Mouse (Mus musculus): ENCODE data around the gene Prkn.

Gene Prkn

DNA sequence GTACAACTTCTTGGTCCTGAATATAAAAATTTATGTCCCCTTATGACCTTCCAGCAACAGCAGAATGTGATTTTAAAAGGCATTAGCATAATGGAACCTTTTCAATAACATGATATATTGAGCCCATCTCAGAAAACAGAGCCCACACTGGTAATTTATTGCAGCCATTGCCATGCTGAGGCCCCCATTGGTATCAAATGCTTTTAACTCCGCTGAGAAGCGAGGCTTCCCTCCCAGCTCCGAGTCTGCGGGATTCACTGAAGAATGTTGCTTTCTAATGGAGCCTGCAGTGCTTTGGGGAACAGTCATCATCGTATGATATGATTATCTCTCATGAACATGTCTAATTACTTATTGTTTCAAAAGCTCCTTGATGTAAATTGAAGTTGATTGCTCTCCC is 421.5 kb downstream of the Prkn start:
- DNase-seq (ENCODE audit: extremely low spot score, low read depth, low spot score), result no peak

DNA sequence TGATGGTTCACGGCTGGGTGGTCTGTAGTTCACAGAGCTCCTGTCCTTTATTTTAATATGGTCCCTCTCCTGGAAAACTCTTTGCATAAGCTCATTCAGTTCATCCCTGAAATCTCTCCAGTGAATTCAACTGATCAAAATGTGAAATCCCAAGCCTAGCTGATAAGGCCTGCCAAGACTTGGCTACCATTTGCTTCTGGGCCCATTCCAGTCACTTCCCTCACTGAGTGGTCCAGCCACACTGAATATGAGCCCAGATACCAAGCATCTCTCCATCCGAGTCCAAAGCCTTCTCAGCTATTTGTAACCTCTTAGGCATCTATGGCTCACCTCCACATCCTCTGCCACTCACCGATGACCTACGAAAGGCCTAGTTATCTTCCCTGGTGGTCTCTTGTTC is 427.8 kb downstream of the Prkn start:
- DNase-seq (ENCODE audit: extremely low spot score, low read depth, low spot score), result no peak

DNA sequence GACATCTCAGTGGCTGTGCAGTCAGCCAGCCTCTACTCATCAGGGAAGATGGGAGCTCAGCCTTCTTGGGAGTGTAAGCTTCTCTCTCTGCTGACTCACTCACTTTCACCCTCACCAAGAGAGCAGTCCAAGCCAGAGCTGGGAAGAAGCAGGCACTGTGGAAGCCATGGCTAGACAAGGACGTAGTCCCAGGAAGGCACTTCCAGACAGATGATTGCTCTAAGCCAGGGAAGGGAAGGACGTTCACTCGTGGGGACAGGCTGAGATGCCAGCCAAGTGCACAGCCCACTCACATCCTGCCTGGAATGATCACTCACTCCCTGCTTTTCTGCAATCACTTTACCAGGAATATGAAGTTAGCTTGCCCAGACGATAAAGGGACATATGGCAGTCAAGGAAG is 430.0 kb downstream of the Prkn start:
- no peak for DNase-seq (ENCODE audit: extremely low spot score, low read depth, low spot score)

DNA sequence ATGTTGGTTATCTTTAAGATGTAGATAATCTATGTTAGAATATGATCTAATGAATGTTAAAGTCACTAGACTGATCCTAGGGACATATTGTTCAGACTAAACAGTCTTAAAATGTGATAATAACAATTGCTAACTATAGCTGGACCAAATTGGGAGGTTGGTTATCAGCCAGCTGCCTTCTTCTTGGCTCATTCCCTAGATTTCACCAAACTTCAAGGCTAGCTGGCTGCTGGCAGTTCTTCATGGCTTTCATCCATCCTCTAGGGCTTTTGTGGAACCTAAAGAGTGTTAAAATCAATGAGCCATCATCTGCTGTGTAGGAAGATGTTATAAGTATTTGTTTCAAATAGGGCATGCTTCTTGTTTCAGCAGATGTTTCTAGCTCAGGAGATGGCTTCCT is 431.7 kb downstream of the Prkn start:
- DNase-seq (ENCODE audit: extremely low spot score, low read depth, low spot score), result no peak

DNA sequence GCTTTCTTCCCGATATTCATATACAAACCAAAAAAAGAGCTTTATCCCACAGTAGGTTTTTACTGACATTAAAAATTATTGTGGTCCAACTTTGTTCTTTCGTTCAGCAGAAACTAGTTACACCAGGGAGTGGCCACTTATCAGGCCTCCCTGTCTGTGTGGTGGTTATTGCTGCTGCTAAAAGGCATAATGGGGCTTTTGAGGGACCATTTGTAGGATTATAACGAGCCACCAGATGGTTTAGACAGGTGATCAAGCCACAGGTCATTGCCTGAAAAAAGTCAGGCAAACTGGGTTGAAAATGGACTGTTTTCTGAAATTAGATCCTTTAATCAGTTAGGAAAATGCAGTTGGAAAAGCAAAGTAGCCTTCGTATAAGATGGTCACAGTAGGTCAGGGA is 444.1 kb downstream of the Prkn start:
- DNase-seq (ENCODE audit: extremely low spot score, low read depth, low spot score), result no peak

DNA sequence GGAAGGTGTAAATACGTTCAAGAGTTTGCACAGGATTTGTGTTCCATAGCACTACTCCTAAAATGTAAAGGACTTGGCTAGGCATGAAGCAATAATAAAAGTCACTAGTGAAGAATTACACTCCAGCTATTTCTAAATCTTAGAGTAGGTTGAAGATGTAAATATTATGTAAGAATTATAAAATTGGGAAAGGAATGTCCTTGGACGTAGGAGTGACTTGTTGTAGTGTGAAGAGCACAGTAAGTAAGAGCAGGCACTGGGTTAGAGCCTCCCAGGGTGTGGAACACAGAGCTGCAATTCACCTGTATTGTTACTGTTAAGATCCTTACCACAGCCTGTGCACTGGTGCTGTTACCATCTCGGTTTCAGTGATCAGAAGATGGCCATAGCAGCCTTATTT is 450.0 kb downstream of the Prkn start:
- no peak for DNase-seq (ENCODE audit: extremely low spot score, low read depth, low spot score)

DNA sequence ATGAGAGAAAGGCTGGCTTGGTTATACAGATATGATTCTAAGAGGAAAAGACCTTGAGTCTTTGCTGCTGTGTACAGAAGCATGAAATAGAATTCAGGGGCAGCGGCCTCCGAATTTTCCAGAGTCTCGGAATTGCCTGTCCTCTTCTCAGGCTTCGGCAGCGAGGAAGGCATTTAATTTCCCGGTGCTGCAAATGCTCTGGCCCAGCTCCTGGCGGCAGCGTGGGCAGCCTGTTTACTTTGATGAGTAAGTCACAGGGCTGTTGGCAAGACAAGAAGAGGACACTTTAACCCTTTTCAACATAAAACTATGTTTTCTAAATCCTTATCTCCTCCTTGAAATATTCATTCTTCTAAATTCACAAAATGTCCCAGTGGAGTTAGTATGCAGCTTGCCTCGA is 462.9 kb downstream of the Prkn start:
- DNase-seq (ENCODE audit: extremely low spot score, low read depth, low spot score), result no peak

DNA sequence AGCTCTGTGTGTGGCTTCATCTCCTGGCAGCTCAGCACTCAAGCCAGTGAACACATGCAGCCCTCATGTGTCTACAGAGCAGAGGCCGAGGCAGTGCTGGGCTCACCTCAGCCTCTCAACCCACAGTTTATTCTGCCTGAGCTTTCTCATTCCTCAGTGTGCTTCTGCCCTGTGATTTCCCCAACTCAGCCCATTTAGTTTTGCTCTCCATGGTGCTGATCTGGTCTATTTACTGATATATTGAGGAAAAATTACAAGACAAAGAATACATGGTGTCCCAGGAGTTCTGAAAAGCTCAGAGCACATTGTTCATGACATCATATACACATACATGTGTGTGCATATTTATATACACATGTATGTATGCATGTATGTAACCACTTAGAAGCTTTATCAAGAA is 469.7 kb downstream of the Prkn start:
- peak; percentile 50 for DNase-seq (ENCODE audit: extremely low spot score, low read depth, low spot score)

DNA sequence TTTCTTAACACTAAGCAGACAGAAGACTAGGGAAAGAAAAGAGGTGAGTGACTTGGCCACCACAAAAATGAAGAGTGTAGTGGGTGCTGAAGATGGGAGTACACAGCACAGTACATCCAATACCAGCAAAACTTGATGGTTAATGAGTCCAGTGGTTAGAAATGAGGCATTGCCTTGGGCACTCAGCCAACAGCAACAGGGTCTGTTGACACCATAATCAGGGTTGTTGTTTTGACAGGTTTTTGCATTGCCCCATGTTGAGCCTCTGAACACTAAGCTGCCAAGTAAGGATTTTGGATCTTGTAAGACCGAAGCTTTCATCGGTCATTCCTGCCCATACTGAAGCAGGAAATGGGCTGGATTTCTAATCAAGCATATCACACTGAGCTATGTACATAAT is 474.0 kb downstream of the Prkn start:
- no peak for DNase-seq (ENCODE audit: extremely low spot score, low read depth, low spot score)

DNA sequence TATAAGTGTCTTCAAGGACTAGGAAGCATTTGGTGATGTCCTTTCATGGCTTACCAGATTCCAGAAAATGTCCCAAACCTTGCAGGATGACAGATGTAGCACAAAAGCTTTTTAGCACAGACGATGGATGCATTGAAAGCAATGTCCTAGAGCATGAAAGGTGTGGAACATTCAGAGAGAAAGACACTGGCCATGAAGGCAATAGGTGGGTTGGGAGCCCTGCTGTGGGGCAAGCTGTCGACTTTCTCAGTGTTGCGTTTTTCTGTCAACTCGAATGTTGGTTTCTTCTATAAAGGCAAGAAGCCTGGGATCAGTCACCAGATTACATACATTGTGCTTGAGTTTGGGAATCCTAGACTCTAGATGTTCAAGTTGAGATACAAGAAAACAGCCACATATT is 475.5 kb downstream of the Prkn start:
- no peak for DNase-seq (ENCODE audit: extremely low spot score, low read depth, low spot score)

DNA sequence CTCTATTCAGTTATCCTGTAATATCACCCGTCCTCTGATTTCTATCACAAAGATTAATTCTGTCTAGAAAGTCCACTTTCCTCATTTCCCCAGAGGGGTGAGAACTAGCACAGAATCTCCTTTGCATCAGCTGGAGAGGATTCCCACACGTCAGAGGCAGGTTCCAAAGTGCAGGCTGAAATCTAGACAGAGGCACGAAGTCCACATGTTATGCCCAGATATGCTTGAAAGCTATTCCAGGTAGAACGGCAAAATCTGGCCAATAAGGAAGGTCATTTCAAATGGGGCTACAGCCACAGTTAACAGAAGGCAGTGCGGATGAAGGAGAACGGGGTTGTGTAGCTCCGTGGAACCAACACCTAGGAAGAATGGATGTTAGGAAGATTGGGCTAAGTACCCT is 478.8 kb downstream of the Prkn start:
- no peak for DNase-seq (ENCODE audit: extremely low spot score, low read depth, low spot score)

DNA sequence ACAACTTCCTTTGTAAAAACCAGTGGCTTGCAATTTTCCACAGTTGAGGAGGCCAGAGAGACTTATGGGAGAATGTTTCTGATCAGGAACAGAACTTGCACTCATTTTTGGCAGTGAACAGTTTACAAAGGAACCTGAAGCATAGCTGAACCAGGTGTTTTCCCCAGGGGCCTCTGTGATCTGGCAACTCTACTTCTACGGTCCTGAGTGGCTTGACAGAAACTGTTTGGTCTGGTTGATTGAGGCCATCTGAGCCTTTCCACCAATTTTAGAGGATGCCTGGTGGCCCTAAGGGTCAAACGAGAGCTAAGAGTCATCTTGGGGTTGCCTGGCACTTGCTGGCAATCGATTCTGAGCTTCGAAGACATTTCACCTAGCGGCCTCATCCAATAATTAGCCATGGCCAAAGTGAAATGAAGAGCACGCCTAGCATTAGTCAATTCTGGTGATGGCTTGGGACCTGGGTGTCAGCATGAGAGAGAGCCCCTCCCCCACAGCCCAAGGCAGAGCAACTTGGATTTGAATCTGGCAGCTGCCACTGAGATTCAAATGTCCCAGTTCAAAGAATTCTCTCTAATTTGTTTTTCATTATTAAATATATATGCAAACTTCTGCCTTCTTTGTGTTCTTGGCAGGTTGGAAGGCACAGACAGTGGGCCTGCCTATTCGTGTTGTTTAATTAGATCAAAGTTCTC is 479.6 kb downstream of the Prkn start:
- DNase-seq (ENCODE audit: extremely low spot score, low read depth, low spot score), result no peak

DNA sequence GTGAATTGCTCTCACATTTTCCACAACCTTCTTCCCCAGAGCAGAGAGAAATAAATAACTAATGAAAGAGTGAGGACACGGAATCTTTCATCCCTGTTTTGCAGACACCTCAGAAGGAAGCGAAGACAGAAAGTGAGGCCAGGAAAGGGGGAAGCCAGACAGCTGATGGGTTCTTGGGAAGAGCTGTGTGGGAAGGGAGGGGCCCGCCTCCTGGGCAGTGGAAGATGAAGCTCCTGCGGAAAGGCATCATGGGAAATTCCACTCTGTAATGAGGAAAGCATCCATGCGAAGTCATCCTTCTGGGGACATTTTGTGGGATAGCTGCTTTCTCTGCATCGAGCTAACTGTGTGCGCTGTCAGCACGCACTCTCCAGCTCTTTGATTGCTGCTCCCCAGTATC is 491.9 kb downstream of the Prkn start:
- DNase-seq (ENCODE audit: extremely low spot score, low read depth, low spot score), result no peak

DNA sequence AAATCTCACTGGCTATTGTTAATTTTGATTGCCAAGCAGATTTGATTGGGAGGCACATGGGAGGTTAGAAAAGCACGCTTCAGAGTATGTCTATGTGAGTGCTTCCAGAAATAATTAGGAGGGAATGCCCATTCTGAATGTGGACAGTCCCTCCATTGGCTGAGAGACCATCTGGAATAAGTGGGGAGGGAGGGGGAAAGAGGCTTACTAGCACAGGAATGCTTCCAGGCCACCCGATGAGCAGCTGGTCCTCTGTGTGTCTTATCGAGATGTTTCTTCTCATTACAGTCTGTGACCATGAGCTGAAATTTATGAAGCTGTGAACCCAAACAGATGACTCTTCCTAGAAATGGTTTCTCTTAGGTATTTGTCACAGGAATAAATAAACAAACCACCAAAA is 493.6 kb downstream of the Prkn start:
- no peak for DNase-seq (ENCODE audit: extremely low spot score, low read depth, low spot score)

DNA sequence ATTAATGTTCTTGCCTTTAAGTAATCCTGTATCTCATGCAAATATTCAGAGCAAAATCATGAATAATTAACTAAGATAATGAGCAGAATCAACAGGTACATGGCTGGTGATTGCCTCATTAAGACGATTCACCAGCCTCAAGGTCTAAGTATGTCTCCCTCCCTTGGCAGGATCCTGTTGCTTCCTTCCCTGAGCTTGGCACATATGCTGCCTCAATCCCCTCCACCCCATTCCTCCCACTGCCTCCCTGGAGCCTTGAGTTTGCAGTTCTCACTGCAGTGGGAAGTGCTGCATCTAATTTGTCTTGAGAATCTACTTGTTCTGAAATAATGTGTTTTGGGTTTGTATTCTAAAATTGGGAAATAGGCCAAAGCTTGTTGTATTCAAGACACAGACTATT is 496.0 kb downstream of the Prkn start:
- DNase-seq (ENCODE audit: extremely low spot score, low read depth, low spot score), result no peak

DNA sequence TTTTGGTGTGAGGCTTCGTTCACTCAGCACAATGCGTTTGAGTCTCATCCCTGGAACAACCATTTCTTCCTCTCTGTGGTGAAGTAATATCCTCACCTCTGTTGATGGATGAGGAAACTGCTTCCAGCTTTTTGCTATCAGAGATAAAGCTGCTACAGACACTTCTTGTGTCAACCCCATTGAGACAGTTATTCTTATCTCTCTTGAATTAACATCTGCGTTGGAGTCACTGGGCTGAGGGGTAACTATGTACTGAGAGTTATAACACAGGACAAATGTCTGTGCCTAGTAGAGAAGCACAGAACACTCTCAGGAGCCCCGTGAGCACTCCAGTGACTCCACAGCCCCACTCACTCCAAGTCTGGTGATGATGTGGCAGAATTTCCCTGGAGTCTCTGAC is 500.2 kb downstream of the Prkn start:
- no peak for DNase-seq (ENCODE audit: extremely low spot score, low read depth, low spot score)

DNA sequence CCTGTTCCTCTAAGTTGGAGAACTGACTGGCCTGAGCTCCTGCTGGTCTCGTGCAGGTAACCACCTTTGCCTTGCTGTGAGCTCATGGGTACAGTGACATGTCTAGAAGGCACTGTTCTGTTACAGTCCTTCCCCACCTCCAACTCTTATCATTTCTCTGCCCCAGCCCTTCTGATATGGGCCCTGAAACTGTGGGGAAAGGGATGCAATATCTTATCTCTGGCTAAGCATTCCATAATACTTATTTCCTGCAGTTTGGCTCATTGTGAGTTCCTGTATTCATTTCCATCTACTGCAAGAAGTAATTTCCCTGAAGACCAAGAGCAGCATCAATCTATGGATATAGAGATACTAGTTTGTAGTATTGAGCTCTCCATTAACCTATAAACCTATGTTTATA is 506.1 kb downstream of the Prkn start:
- no peak for DNase-seq (ENCODE audit: extremely low spot score, low read depth, low spot score)

DNA sequence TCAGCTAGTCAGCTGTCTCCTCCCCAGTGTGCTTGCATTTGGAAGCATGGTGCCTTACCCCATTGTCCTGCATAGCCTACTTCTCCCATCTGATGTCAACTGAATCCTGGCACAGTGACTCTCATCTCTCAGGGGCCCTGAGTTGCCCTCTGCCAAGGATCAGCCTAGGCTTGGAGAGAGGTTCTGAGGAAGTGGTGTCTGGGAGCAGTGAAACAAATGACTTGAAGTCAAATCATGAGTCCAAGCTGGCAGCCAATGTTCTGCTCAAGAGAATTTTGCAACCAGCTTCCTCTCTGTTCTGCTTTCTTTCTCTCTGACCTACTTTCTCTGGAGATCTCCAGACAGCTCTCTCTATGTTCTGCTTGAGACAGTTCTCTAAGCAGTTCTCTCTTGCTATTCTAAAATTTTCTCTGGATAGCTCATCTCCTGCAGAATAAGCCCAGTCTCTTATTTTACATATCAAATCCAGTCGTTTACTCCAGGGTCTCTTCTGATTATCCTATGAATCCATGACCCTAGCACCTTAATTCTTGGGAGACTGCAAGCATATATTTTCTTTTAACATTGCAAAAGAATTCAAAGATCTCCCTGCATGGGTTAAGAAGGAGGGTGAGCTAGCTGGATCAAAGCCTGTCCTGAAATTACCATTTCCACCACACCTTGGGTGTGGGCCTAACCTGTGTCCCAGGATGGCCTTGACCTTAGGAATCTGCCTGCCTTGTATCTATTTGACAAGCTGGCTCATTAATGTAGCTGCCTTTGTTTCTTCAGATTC is 512.8 kb downstream of the Prkn start:
- no peak for DNase-seq (ENCODE audit: extremely low spot score, low read depth, low spot score)

DNA sequence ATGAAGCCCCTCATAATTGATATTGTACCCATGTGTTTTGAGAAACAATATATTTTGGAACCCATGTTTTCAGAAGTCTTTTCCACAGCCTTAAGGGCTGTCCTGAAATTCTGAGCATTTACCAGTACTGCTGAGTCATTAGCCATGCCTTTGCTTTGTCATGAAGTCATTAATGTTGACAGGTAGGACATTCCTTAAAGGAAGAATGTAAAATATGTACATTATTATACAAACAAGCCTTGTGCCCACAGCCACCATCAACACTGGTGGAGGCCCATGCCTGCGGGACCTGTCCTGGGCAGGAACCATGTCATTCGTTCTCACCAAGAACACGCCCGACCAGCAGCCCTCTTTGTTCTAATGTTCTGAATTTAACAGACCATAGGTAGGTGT is 513.4 kb downstream of the Prkn start:
- DNase-seq (ENCODE audit: extremely low spot score, low read depth, low spot score), result no peak

DNA sequence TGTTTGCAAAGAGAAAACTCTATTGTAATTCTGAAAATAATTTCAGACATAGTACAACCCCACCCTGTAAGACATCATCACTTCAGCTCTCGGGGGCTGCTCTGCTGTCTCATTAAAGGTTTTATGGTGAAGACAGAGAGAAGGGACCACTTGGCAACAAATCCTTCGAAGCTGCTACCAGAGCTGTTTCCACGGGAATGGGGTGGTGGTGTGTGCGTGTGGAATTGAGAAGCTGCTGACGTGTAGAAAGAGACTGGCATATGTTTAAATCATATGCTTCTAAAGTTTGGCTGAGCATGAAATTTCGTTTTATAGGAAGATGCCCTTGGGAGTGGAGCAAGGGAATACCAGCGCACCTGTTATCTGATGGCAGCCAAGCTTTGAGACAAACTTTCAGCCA is 514.2 kb downstream of the Prkn start:
- DNase-seq (ENCODE audit: extremely low spot score, low read depth, low spot score), result no peak

DNA sequence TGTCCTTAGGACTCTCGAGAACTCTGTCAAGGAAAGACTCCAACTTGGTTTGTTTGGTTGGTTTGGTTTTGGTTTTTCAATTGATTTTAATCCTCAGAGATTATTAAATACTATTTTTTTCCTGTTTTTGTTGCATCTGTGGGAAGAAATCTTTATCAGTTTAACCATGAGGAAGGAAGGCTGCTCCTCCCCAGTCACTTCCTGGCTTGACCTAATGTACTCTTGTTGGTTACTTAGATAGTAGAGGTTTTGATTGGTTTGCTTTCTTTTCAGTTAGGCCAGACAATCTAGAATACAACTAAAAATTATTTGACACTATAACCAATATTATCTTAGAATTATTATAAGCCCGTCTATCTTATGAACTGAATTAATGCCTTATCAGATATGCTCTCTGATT is 535.3 kb downstream of the Prkn start:
- DNase-seq (ENCODE audit: extremely low spot score, low read depth, low spot score), result no peak

DNA sequence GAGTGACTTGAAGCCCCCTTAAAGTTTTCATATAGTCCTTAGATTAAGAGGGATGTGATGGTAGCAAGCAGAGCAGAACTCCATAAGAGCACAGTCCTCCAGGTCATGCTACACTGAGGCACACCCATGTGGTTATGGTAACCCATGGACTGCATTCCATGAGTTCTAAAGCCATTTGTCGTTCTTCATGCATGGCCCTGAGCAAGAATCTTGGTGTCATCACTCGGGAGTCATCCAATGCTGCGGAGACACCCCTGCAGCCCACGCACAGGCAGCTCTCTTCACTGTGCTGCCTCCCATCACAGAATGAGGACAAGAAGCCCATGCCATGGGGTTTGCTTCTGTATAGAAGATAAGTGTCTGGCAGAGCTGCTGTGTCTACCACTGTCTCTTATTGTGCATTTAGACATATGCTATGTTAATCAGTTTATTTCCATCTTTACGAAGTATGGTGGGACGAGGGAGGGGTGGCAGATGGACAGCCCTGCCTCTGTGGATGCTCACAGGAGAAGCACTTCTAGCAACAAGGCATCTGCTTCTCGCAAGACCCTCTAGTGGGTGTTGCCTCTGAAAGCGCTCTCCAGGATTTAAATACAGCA is 543.3 kb downstream of the Prkn start:
- DNase-seq (ENCODE audit: extremely low spot score, low read depth, low spot score), result no peak

DNA sequence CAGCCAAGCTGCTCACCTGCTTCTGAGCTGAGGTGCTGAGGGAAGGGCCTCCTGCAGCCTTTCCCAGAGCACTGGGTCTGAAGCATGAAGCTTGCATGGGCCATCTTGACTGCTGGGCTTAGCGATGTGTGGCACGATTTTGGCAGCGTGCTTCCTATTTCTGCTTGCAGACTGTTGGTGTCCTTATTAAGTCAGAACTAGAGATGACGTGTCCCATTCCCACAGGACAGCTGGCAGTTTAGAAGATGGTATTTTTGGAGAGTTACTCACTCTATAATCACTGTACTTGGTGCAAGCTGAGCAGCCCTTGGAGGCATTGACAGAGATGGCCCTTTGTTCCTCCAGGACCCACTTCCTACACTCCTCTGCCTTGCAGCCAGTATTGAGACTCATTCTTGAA is 545.1 kb downstream of the Prkn start:
- no peak for DNase-seq (ENCODE audit: extremely low spot score, low read depth, low spot score)
